Mouse (Mus musculus) inflammation-experienced regulatory T-cells, adult 6 months (primary cell): ENCODE results near the gene 1700001J03Rik. TPM values are rescaled to one million over a fixed set of nuclear protein-coding genes. Genes with fewer than 3 reads are reported as not detected.
"Not testable (repeated sequence)": the region's sequence is repeated elsewhere in the genome, so short reads cannot be mapped to it uniquely, and the experiment has no call there.

ENCODE experiments used
- ATAC-seq: one replicate; pipeline ENCODE4 v1.8.0; 2017
- polyA plus RNA-seq, 3 experiments: library from polyadenylated mRNA; unstranded; fragments of 100-300 nt; shearing (Covaris generic); gene quantifications; one replicate each; pipeline ENCODE4 v1.2.1; 2017

1700001J03Rik gene
- polyA plus RNA-seq, result 1 to 10 TPM in 2 of 3 experiments, not detected in 1; 1.4 to 1.6 TPM

GRCm38 (mm10) chr5:146185204-146185603 is at the start of gene 1700001J03Rik:
Gene 1700001J03Rik (minus strand): TSS chr5:146185304.
- ATAC-seq, result not testable (repeated sequence)

- ATAC-seq, result no peak
Observed at GRCm38 (mm10) chr5:146234336-146234735, 49.2 kb upstream of the 1700001J03Rik start.

DNA sequence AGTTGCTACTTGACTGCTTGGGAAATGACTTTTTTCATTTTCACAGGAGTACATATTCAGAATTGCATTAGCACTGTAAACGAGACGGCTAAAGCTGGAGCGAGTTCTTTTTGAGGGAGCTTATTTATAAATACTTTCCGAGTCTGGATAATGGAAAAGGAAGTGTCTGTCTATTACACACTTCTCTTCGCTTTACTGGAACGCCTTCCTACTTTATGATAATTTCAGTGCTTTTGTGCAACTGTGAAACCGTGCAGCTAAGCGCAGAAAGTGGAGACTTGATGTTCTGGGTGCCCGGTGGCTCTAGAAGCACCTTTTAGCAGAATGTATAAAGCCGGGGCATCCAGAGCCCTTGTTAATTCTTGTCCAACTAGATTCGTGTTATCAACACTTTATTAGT is 47.7 kb upstream of the 1700001J03Rik start:
- ATAC-seq, result no peak

DNA sequence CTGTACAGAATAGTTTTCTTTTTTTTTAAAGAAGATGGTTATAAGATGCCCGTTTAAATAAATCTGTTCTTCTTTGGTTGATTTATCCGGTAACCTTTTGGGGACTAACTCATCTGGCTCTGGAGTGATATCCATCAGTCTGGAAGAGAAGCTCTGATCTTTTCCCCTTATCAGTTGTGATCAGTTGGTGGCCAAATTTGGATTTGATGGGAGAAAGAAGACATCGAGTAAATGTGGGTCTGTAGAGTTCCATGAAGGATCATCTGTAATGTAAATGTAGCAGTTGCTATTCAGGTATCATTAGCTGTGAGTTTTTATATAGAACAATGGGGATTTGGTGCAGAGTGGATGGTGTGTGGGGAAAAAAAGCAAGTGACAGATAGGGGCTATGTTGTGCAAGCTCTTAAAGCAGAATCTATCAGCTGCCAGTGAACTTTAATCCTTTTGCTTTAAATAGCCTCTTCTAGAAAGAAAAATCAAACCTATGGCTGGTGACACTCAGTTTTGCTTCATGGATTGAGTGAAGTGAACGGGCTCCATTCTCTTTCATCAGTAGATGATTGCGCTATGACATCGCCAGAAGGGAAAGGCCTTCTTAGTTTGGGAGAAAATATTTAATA is 47.1 kb upstream of the 1700001J03Rik start:
- no peak for ATAC-seq

- peak; percentile 19 for ATAC-seq
Observed at GRCm38 (mm10) chr5:146231655-146231996, 46.5 kb upstream of the 1700001J03Rik start.

DNA sequence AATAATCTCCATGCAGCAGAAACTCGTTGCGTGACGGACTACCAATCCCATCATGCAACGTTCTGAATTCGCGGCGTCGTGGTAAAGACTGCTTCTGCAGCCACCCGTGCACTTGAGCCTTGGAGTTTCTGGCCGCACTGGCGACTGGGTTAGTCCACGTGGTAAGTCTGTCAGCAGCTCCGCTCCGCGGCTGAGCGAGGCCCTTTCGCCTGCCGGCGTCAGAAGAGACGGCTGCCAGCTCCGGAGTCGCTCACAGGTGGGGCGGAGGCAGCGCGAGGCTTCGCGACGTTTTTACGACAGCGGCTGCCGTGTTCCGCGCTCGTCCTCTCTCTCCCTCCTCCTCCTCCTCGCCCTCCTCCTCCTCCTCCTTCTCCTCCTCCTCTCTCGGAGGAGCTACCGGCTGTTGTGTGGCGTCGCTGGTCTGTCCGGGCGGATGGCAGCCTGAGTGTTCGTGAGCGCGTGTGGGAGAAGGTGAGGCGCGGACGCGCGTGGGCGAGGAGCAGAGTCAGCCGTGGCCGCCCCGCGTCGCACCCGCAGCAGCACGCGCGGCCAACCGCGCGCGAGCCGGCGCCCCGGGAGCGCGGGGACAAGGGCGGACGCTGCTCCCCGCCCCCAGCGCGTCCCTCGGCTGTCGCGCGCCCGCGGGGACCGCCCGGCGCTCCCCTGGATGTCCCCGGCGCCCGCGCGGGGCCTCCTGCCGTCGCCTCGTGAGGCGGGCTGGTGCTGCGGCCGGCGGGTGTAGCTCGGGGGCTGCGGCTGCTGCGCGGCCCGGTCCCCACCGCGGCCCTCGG is 46.0 kb upstream of the 1700001J03Rik start, which contains the start of gene Cdk8:
Gene Cdk8, plus strand, starts transcription at position 367 of the 791 bp plus-strand sequence.
- peak; percentile 87 for ATAC-seq

DNA sequence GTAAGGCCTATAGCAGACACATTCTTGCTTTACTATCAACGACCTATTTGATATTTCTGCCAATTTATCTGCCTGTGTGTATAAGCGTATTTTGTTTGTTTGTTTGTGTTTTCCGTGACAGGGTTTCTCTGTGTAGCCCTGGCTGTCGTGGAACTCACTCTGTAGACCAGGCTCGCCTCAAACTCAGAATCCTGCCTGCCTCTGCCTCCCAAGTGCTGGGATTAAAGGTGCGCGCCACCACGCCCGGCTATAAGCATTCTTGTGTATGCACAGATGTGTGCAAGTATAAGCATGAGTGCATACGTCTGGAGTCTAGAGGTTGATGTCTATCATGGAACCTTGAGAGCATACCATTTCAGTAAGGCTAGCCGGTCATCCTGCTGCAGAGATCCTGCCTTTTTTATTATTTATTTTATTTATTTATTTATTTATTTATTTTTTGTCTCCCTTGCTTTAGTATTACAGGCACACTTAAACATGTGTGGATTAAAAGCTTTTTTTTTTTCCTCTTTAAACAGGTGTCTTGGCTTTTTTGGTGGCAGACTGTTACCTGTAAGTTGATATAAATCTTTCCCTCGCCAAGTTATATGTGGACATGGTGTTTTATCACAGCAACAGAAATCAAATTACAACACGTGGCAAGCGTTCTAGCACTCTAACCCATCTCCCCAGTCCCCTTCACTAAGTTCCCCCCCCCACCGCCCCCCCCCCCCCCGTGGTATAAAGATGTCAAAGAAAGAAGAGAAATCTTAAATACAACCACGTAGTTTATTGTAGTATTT is 45.0 kb upstream of the 1700001J03Rik start:
- no peak for ATAC-seq

DNA sequence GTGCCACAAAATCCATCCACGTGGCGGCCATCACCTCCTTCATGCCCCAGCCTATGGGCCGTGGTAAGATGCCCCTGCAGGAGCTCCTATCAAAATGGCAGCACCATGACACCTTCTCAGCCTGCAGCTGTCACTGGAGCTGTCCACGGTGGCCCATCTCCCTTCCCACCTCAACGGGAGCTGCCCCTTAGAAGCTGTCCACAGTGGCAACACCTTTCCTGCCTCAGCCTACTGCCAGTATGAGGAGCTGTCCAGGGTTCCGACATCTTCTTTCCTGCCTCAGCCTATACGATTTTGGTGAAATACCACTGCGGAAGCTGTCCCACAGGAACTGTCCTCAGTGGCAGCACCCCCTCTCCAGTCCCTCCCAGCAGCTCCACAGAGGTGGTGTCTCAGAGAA is 42.4 kb upstream of the 1700001J03Rik start:
- no peak for ATAC-seq

DNA sequence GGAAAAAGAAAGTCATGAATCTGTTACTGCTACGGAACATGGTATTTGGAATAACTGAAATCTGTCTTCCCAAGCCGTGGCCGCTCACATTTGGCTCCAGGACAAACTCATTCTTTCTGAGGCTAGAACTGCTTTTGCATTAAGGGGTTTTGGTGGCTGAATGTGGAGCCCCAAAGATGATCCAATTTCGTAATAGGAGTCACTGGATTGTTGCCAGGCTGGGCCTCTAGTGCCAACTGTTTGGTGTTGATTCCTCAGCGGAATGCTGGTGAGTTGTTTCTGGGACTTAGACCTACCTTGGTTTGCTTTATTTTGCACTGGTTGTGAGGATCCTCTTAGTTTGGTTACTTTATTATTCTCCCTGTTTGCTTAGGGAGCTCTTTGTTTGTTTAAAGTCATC is 38.7 kb upstream of the 1700001J03Rik start:
- no peak for ATAC-seq

GRCm38 (mm10) chr5:146221722-146222121 is 36.6 kb upstream of the 1700001J03Rik start:
- no peak for ATAC-seq

GRCm38 (mm10) chr5:146220879-146221714 is 36.0 kb upstream of the 1700001J03Rik start, which contains the start of gene Rnf6:
Gene Rnf6 (minus strand): TSS chr5:146221555.
- peak; percentile 99 for ATAC-seq

DNA sequence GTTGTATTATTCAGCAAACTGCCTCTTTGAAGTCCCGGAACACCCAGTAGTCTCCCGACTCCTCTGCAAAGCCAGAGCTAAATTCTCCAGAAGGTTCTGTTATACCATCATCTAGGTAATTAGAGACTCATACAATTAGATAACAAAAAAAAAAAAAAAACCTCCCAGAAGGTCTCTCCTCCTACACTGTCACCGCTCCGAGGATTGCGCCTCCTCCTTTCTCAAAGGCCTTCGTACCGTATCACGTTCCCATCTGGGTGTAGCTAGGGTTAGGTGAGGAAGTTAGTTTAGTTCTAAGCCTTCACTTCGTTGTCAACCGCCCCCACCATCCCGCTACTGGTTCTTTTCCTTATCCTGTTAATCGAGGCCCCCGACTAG is 35.4 kb upstream of the 1700001J03Rik start:
- ATAC-seq, result peak; percentile 59

GRCm38 (mm10) chr5:146205537-146205936 is 20.4 kb upstream of the 1700001J03Rik start:
- ATAC-seq, result no peak

- ATAC-seq, result no peak
Observed at GRCm38 (mm10) chr5:146203921-146204320, 18.8 kb upstream of the 1700001J03Rik start.

- no peak for ATAC-seq
Observed at GRCm38 (mm10) chr5:146200580-146200979, 15.5 kb upstream of the 1700001J03Rik start.

- no peak for ATAC-seq
Observed at GRCm38 (mm10) chr5:146199540-146199939, 14.4 kb upstream of the 1700001J03Rik start.

DNA sequence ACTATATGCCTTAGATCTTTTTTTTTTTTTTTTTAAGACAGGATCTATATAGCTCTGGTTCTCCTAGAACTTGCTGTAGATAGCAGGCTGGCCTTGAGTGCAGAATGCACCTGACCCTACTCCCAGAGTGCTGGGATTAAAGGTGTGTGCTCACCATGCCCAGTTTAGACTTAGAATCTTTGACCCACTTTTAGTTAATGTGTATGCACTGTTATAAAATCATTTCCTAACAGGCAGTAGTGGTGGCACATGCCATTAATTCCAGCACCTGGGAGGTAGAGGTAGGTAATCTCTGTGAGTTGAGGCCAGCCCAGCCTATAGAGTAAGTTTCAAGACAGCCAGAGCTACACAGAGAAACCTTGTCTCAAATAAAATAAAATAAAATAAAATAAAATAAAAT is 14.0 kb upstream of the 1700001J03Rik start:
- ATAC-seq, result no peak

DNA sequence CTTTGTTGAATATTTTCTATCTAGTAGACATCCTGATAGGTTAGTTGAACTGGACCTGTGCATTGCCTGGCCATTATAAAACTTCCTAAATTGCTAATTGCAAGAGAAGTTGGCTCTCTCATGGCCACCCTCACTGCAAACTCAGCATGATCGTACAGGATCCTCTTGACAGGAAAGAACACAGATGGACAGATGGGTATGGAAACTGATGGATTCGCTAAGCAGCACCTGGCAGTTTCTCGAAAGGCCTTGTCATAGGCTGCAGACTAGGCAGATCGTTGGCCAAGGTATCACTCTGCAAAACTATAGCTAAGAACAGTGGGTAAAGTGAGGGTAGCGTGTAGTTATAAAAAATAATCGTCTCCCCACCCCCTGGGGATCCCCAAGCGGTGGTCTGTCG is 8.3 kb upstream of the 1700001J03Rik start:
- ATAC-seq, result no peak

- ATAC-seq, result no peak
Observed at GRCm38 (mm10) chr5:146190501-146191269, 5.6 kb upstream of the 1700001J03Rik start.

DNA sequence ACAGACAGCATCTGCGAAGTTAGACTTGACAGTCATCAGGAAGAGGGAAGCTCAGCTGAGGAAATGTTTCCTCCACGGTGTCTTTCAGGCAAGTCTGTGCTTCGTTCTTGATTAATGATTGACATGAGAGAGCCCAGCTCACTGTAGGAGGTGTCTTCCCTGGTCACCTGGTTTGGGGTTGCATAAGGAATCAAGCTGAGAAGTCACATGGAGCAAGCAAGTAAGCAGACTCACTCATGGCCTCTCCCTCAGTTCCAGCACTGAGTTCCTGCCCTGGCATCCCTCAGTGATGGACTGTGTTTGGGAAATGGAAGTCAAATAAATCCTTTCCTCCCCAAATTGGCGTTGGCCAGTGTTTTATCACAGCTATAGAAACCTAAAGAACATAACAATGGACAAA is 5.0 kb upstream of the 1700001J03Rik start:
- ATAC-seq, result no peak

GRCm38 (mm10) chr5:146188712-146189111 is 3.6 kb upstream of the 1700001J03Rik start:
- ATAC-seq, result no peak

DNA sequence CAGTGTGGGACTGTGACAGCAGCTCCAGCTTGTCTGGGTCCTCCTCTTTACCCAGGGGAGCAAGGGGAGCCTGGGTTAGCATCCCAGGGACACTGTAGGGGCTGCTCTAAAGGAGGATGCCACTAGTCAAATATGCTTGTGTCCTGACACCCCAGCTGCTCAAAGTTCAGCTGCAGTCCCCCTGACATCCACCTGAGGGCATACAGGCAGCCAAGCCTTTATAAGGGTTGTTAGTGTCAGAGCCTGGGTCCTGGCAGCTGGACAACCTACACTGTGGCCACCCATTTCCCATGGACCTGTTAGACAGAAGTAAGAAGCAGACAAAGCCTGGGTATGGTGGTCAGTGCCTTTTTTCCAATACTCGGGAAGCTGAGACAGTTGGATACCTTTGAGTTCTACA is 3.0 kb upstream of the 1700001J03Rik start:
- no peak for ATAC-seq
